Mouse (Mus musculus) frontal cortex, postnatal 36 days (tissue): ENCODE measurements around the gene Agap2.

Experiments
- DNase-seq, 2 experiments: peaks; one replicate each; pipeline ENCODE4 v3.0.0; 2022; ENCODE audit warnings: low spot score in 2 of 2

The Agap2 gene

GRCm38 (mm10) chr10:127100414-127100813 is 25.3 kb downstream of the Agap2 start:
- DNase-seq, result no peak

- no peak for DNase-seq
Measured at GRCm38 (mm10) chr10:127101151-127101550, 26.1 kb downstream of the Agap2 start.

- DNase-seq, result no peak
Measured at GRCm38 (mm10) chr10:127103631-127104030, 28.5 kb downstream of the Agap2 start.

- no peak for DNase-seq
Measured at GRCm38 (mm10) chr10:127107563-127108261, 32.6 kb downstream of the Agap2 start.

DNA sequence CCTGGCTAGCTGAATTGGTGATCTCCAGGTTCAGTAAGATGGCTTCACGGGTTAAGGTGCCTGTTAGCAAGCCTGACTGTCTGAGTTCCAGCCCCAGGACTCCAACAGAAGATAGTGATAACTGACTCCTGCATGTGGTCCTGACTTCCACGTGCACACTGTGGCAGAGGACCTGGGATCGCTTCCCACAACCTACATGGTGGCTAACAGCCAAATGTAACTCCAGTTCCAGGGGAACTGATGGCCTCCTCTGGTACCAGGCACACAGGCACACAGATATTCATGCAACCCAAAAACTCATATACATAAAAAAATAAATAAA is 33.1 kb downstream of the Agap2 start:
- DNase-seq, result no peak

GRCm38 (mm10) chr10:127111001-127111887 is 36.2 kb downstream of the Agap2 start:
- DNase-seq, result no peak

GRCm38 (mm10) chr10:127114408-127114807 is 39.3 kb downstream of the Agap2 start:
- no peak for DNase-seq

DNA sequence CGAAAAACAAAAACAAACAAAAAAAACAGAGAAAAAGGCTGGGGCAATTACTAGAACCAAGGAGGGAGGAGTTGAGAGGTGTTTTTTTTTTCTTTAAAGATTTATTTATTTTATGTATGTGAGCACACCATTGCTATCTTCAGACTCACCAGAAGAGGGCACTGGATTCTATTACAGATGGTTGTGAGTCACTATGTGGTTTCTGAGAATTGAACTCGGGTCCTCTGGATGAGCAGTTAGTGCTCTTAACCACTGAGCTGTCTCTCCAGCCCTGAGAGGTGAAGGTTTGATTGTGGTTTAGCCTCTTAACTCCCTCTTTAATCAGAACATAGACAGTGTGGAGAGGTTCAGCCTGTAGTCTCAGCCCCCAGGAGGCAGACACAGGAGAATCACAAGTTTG is 40.0 kb downstream of the Agap2 start:
- no peak for DNase-seq

DNA sequence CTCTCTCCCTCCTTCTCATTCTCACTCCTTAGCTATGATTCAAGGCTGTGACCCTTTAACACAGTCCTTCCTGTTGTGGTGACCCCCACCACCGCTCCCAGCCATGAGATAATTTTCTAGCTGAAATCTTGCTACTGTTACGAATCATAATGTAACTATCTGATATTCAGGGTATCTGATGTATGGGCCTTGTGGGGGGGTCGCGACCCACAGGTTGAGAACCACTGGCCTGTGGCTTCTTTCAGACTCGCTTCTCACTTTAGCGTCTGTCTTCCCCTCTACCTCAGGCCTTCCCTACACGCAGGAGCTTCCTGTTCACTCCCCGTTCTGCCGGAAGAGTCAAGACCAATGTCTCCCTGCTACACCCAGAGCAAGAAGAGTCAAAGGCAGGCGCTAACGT is 43.4 kb downstream of the Agap2 start:
- no peak for DNase-seq

DNA sequence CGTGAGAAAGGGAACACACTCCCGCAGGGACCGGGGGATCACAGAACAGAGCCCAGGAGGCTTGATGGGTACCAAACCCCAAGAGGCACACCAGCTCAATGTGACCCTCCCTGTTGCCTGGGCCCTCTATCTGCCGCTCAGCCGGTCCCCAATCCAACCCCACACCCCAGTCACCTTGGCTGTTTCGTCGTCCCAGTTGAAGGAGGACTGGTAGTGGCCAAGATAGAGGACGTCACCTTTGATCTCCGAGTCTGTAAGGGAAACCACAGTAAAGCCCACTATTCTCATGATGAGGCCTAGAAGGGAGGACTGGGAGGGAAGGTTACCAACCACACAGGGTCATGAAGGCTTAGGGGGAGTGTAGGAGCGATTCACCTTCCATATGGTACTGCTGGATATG is 44.1 kb downstream of the Agap2 start:
- no peak for DNase-seq

GRCm38 (mm10) chr10:127120301-127121065 is 45.4 kb downstream of the Agap2 start:
- peak in 1 of 2 experiments; percentile 14 for DNase-seq

DNA sequence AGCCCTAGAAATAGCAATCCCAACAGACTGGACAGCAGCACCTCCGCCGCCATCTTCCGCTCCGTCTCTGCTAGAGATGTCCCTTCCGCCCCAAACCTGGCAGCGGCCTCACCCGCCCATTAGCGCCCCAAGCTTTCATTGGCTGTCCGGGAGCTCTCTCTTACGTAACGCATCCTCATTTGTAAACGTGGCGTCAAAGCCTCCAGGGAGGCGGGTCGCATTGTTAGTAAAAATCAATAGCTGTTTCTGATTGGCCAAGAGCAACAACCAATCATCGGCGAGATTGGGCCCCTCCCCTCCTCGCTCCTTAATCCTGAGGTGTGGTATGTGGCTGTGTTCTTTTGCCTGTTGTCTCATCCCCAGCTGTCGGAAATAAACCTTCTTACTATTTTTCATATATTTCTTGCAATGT is 46.0 kb downstream of the Agap2 start, which contains the start of gene Os9:
Os9 (minus strand) TSS at position 66 of the 412 bp plus-strand sequence.
- peak; percentile 93 to 98 for DNase-seq

- no peak for DNase-seq
Measured at GRCm38 (mm10) chr10:127122018-127122417, 46.9 kb downstream of the Agap2 start.

DNA sequence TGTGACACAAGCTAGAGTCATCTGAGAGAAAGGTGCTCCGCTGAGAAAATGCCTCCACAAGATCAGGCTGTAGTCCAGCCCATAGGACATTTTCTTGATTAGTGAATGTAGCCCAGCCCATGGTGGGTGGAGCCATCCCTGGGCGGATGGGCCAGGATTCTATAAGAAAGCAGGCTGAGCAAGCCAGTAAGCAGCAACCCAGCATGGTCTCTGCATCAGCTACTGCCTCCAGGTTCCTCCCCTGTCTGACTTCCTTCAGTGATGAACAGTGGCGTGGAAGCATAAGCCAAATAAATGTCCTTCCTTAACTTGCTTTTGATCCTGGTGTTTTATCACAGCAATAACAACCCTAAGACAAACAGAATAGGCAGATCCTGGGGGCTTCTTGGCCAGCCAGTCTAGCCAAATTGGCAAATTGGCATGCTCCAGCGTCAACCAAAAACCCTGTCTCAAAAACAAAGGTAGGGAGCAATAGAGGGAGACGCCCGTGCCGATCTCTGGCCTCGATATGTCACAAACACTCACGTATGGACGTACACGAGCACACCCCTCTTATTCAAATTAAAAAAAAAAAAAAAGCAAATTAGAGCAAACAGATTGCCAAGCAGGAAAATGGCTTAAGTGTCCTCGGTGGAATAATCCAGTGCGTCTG is 47.8 kb downstream of the Agap2 start:
- peak; percentile 43 to 68 for DNase-seq

- DNase-seq, result peak; percentile 74 to 90
Measured at GRCm38 (mm10) chr10:127123436-127123805, 48.3 kb downstream of the Agap2 start.

- peak in 1 of 2 experiments; percentile 43 for DNase-seq
Measured at GRCm38 (mm10) chr10:127125210-127126001, 50.3 kb downstream of the Agap2 start.

DNA sequence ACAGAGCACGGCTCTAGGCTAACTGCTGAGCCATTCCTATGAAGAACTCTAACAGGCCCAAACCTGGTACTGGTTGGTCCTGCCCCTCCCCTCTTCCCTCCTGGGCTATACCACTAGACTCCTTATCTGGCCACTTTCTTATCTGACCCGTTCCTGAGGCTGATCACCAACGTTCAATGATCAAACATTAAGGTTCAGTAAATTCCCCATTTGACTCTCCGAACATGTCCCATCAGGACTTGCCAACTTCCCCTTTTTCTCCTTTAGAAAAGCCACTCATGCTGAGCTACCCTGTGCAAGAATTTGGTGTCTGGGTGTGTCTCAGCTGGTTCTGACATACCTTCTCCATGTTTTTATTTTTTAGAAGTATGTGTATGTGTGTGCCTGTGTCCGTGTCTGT is 51.5 kb downstream of the Agap2 start:
- DNase-seq, result no peak

GRCm38 (mm10) chr10:127127711-127128279 is 52.7 kb downstream of the Agap2 start:
- DNase-seq, result no peak

GRCm38 (mm10) chr10:127129431-127129830 is 54.3 kb downstream of the Agap2 start:
- no peak for DNase-seq

- no peak for DNase-seq
Measured at GRCm38 (mm10) chr10:127132469-127132868, 57.4 kb downstream of the Agap2 start.
